Mouse (Mus musculus): ENCODE results near the gene Blzf1. TPM values are rescaled to one million over a fixed set of nuclear protein-coding genes. Genes with fewer than 3 reads are reported as not detected.

Gene Blzf1
- total RNA-seq, 1 experiment, result 21.2 TPM

- Histone ChIP-seq H3K4me3 (ENCODE audit: insufficient read depth in 1 of 2, low read depth in 1 of 2, low read length in 2 of 2, poor library complexity in 1 of 2, severe bottlenecking in 1 of 2) (no peak overlapping the region), H3K4me1 (ENCODE audit: control insufficient read depth in 2 of 2, insufficient read depth in 2 of 2, low read length in 2 of 2, poor library complexity in 1 of 2) (0 out of 4 replicates have a peak, but pooled peaks cover 0 to 2% of the 10 kb centered on the region in 2 experiments), H3K27ac (ENCODE audit: insufficient read depth, low read depth, low read length, poor library complexity, severe bottlenecking) (no peak overlapping the region), H3K9me3 (ENCODE audit: control insufficient read depth, insufficient read depth, low read depth, low read length) (no peaks in the 10 kb centered on the region), H3K9ac (ENCODE audit: insufficient read depth, low read depth, low read length, poor library complexity, severe bottlenecking) (no peak overlapping the region), H3K36me3 (ENCODE audit: control insufficient read depth, insufficient read depth, low read length, poor library complexity, severe bottlenecking) (no peaks in the 10 kb centered on the region; the same call in none of the 2 replicates)
- TF ChIP-seq ZNF384 (IDR thresholded peaks at IDR 0.05; ENCODE audit: low read depth, low read length) (no peak), CHD2 (IDR thresholded peaks at IDR 0.05; ENCODE audit: low read depth, low read length) (no peak), HCFC1 (IDR thresholded peaks at IDR 0.05; ENCODE audit: borderline replicate concordance, insufficient read depth, low read length) (no peak)
- no peak for DNase-seq (ENCODE audit: low read depth, low spot score)
- in situ Hi-C loops (cut with MboI; ENCODE audit: low sequenced_read_pairs in 2 of 2, unreplicated experiment in 2 of 2), result no loop called here
These were observed 6.8 kb upstream of the Blzf1 start for GRCm38 (mm10) chr1:164314085-164314484.

GRCm38 (mm10) chr1:164307922-164308321 is 633 bp upstream of the Blzf1 start:
- Histone ChIP-seq H3K36me3 (ENCODE audit: control insufficient read depth, insufficient read depth, low read length, poor library complexity, severe bottlenecking) (no peaks in the 10 kb centered on the region; the same call in 1 of the 2 replicates), H3K4me1 (ENCODE audit: control insufficient read depth in 2 of 2, insufficient read depth in 2 of 2, low read length in 2 of 2, poor library complexity in 1 of 2) (no peaks in the 10 kb centered on the region), H3K4me3 (ENCODE audit: insufficient read depth in 1 of 2, low read depth in 1 of 2, low read length in 2 of 2, poor library complexity in 1 of 2, severe bottlenecking in 1 of 2) (peak overlapping the region; percentile 68 to 86), H3K27ac (ENCODE audit: insufficient read depth, low read depth, low read length, poor library complexity, severe bottlenecking) (no peak overlapping the region), H3K9ac (ENCODE audit: insufficient read depth, low read depth, low read length, poor library complexity, severe bottlenecking) (peak overlapping the region; percentile 71), H3K9me3 (ENCODE audit: control insufficient read depth, insufficient read depth, low read depth, low read length) (no peaks in the 10 kb centered on the region)
- in situ Hi-C loops (cut with MboI; ENCODE audit: low sequenced_read_pairs in 2 of 2, unreplicated experiment in 2 of 2), result no loop called here
- TF ChIP-seq CHD2 (IDR thresholded peaks at IDR 0.05; ENCODE audit: low read depth, low read length) (no peak), HCFC1 (IDR thresholded peaks at IDR 0.05; ENCODE audit: borderline replicate concordance, insufficient read depth, low read length) (no peak), ZNF384 (IDR thresholded peaks at IDR 0.05; ENCODE audit: low read depth, low read length) (no peak), ZC3H11A (IDR thresholded peaks at IDR 0.05; ENCODE audit: borderline replicate concordance, low read depth, low read length) (no peak), MAFK (IDR thresholded peaks at IDR 0.05; ENCODE audit: insufficient read depth, low read depth, low read length) (no peak)
- DNase-seq (ENCODE audit: low read depth, low spot score), result no peak

DNA sequence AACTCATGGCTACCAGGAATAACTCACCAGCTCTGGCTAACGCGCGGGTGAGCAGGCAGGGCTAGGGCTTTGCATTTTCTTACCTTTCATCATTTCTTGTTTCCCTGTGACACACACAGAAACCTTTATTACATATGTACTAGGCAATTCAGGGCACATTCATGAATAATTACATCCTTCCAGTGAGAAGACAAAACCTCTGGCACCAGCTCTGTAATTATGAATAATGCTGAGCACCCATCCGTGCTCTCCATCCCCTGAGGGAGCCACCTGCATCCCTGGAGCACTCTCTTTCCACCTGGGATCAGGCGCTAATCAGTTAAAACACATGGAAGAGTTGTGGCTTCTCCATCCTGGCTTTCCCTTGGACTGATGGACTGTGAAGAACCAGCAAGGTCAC is 3.5 kb downstream of the Blzf1 start, which contains the start of gene Nme7:
Nme7 (plus strand) TSS at position 301 of the 400 bp plus-strand sequence.
- no peak within 1 kb of the TSS for H3K27ac ChIP-seq (ENCODE audit: insufficient read depth, low read depth, low read length, poor library complexity, severe bottlenecking)
- no peak for TF ChIP-seq MAFK (IDR thresholded peaks at IDR 0.05; ENCODE audit: insufficient read depth, low read depth, low read length)
- TF ChIP-seq CHD2 (IDR thresholded peaks at IDR 0.05; ENCODE audit: low read depth, low read length), result no peak
- no peak for TF ChIP-seq ZNF384 (IDR thresholded peaks at IDR 0.05; ENCODE audit: low read depth, low read length)
- no peak for TF ChIP-seq HCFC1 (IDR thresholded peaks at IDR 0.05; ENCODE audit: borderline replicate concordance, insufficient read depth, low read length)
- TF ChIP-seq ZC3H11A (IDR thresholded peaks at IDR 0.05; ENCODE audit: borderline replicate concordance, low read depth, low read length), result no peak
- H3K9ac ChIP-seq (ENCODE audit: insufficient read depth, low read depth, low read length, poor library complexity, severe bottlenecking), result no peak within 1 kb of the TSS
- peaks cover 13% of the 10 kb centered on the region for H3K36me3 ChIP-seq (ENCODE audit: control insufficient read depth, insufficient read depth, low read length, poor library complexity, severe bottlenecking)
- H3K4me3 ChIP-seq (ENCODE audit: insufficient read depth in 1 of 2, low read depth in 1 of 2, low read length in 2 of 2, poor library complexity in 1 of 2, severe bottlenecking in 1 of 2), result no peak within 1 kb of the TSS
- DNase-seq (ENCODE audit: low read depth, low spot score), result no peak
- no peaks in the 10 kb centered on the region for H3K9me3 ChIP-seq (ENCODE audit: control insufficient read depth, insufficient read depth, low read depth, low read length)
- H3K4me1 ChIP-seq (ENCODE audit: control insufficient read depth in 2 of 2, insufficient read depth in 2 of 2, low read length in 2 of 2, poor library complexity in 1 of 2), result no peaks in the 10 kb centered on the region
- in situ Hi-C loops (cut with MboI; ENCODE audit: low sequenced_read_pairs in 2 of 2, unreplicated experiment in 2 of 2), result no loop called here

DNA sequence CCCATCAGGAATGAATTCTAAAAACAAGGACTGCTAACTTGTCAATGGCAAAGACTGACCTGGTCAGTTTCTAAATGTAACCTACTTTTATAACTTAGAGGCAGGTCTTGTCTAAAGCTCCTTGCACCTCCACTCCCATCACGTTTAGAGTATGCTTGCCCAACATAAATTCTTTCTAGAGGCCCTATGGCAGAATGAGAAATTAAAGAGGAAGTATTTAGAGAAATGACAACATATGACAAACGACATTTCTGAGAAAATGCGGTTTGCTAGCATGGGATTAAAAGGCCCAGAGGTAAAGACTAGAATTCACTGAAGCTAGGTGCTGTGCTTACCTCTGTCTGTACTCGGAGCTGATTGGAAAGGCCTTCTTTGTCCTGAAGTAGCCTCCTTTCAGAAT is 5.3 kb downstream of the Blzf1 start:
- no peak for DNase-seq (ENCODE audit: low read depth, low spot score)
- no peaks in the 10 kb centered on the region for H3K4me1 ChIP-seq (ENCODE audit: control insufficient read depth in 2 of 2, insufficient read depth in 2 of 2, low read length in 2 of 2, poor library complexity in 1 of 2)
- no peak overlapping the region for H3K4me3 ChIP-seq (ENCODE audit: insufficient read depth in 1 of 2, low read depth in 1 of 2, low read length in 2 of 2, poor library complexity in 1 of 2, severe bottlenecking in 1 of 2)
- H3K9ac ChIP-seq (ENCODE audit: insufficient read depth, low read depth, low read length, poor library complexity, severe bottlenecking), result no peak overlapping the region
- TF ChIP-seq HCFC1 (IDR thresholded peaks at IDR 0.05; ENCODE audit: borderline replicate concordance, insufficient read depth, low read length), result no peak
- no peak for TF ChIP-seq ZC3H11A (IDR thresholded peaks at IDR 0.05; ENCODE audit: borderline replicate concordance, low read depth, low read length)
- no peak for TF ChIP-seq ZNF384 (IDR thresholded peaks at IDR 0.05; ENCODE audit: low read depth, low read length)
- TF ChIP-seq CHD2 (IDR thresholded peaks at IDR 0.05; ENCODE audit: low read depth, low read length), result no peak
- no peak for TF ChIP-seq MAFK (IDR thresholded peaks at IDR 0.05; ENCODE audit: insufficient read depth, low read depth, low read length)
- no peaks in the 10 kb centered on the region for H3K9me3 ChIP-seq (ENCODE audit: control insufficient read depth, insufficient read depth, low read depth, low read length)
- in situ Hi-C loops (cut with MboI; ENCODE audit: low sequenced_read_pairs in 2 of 2, unreplicated experiment in 2 of 2), result no loop called here
- H3K27ac ChIP-seq (ENCODE audit: insufficient read depth, low read depth, low read length, poor library complexity, severe bottlenecking), result no peak overlapping the region
- peaks cover 15% of the 10 kb centered on the region for H3K36me3 ChIP-seq (ENCODE audit: control insufficient read depth, insufficient read depth, low read length, poor library complexity, severe bottlenecking)

- DNase-seq (ENCODE audit: low read depth, low spot score), result no peak
- H3K9ac ChIP-seq (ENCODE audit: insufficient read depth, low read depth, low read length, poor library complexity, severe bottlenecking), result no peak overlapping the region
- H3K36me3 ChIP-seq (ENCODE audit: control insufficient read depth, insufficient read depth, low read length, poor library complexity, severe bottlenecking), result peaks cover 16% of the 10 kb centered on the region
- TF ChIP-seq ZC3H11A (IDR thresholded peaks at IDR 0.05; ENCODE audit: borderline replicate concordance, low read depth, low read length), result no peak
- TF ChIP-seq MAFK (IDR thresholded peaks at IDR 0.05; ENCODE audit: insufficient read depth, low read depth, low read length), result no peak
- no peak for TF ChIP-seq ZNF384 (IDR thresholded peaks at IDR 0.05; ENCODE audit: low read depth, low read length)
- no peaks in the 10 kb centered on the region for H3K4me1 ChIP-seq (ENCODE audit: control insufficient read depth in 2 of 2, insufficient read depth in 2 of 2, low read length in 2 of 2, poor library complexity in 1 of 2)
- H3K27ac ChIP-seq (ENCODE audit: insufficient read depth, low read depth, low read length, poor library complexity, severe bottlenecking), result no peak overlapping the region
- in situ Hi-C loops (cut with MboI; ENCODE audit: low sequenced_read_pairs in 2 of 2, unreplicated experiment in 2 of 2), result no loop called here
- H3K4me3 ChIP-seq (ENCODE audit: insufficient read depth in 1 of 2, low read depth in 1 of 2, low read length in 2 of 2, poor library complexity in 1 of 2, severe bottlenecking in 1 of 2), result no peak overlapping the region
- H3K9me3 ChIP-seq (ENCODE audit: control insufficient read depth, insufficient read depth, low read depth, low read length), result no peaks in the 10 kb centered on the region
These were observed 10.8 kb downstream of the Blzf1 start for GRCm38 (mm10) chr1:164296473-164296872.

Measured in ES-E14 (cell line).